Mouse (Mus musculus) liver, embryonic 16.5 days (tissue): ENCODE measurements around the gene Cxcl3. TPM values are rescaled to one million over a fixed set of nuclear protein-coding genes. Genes with fewer than 3 reads are reported as not detected.

Source experiments
- ATAC-seq: fragments of 200-750 bp; cut with Nextera tagmentation; 2 replicates; pipeline ENCODE4 v1.8.0; 2017; ENCODE audit warnings: low read depth, mild to moderate bottlenecking, moderate number of reproducible peaks, moderate library complexity
- H3K27ac ChIP-seq: fragments of 300-500 bp; sonication (generic); 2 replicates; pipeline ENCODE4 v1.5.1; 2014; ENCODE audit warnings: mild to moderate bottlenecking, low read length
- H3K27me3 ChIP-seq: fragments of 300-500 bp; sonication (generic); 2 replicates; pipeline ENCODE4 v1.6.1; 2014; ENCODE audit warnings: low read depth, low read length, mixed read lengths; ENCODE audit not compliant: control insufficient read depth, insufficient read depth
- H3K36me3 ChIP-seq: fragments of 300-500 bp; sonication (generic); 2 replicates; pipeline ENCODE4 v1.6.1; 2014; ENCODE audit warnings: mild to moderate bottlenecking; ENCODE audit not compliant: control insufficient read depth, insufficient read depth
- H3K4me1 ChIP-seq: fragments of 300-500 bp; sonication (generic); 2 replicates; pipeline ENCODE4 v1.6.1; 2014; ENCODE audit warnings: low read depth, low read length, mixed read lengths; ENCODE audit not compliant: control insufficient read depth
- H3K4me2 ChIP-seq: fragments of 300-500 bp; sonication (generic); 2 replicates; pipeline ENCODE4 v1.6.1; 2014; ENCODE audit warnings: low read depth, low read length, mixed read lengths
- H3K4me3 ChIP-seq: fragments of 300-500 bp; sonication (generic); 2 replicates; pipeline ENCODE4 v1.5.1; 2014; ENCODE audit warnings: low read depth, mild to moderate bottlenecking, low read length
- H3K9ac ChIP-seq: fragments of 300-500 bp; sonication (generic); 2 replicates; pipeline ENCODE4 v1.6.1; 2014; ENCODE audit warnings: low read depth, low read length
- H3K9me3 ChIP-seq: fragments of 300-500 bp; sonication (generic); replicated peaks from 2 replicates; pipeline ENCODE4 v1.6.1; 2016; ENCODE audit warnings: low read length; ENCODE audit not compliant: control insufficient read depth
- WGBS: fragments of 180-500 bp; shearing (Covaris S2); extraction: QIAGEN DNeasy Blood & Tissue Kit; methylation state at CpG from one replicate; pipeline ENCODE4 v1.1.7; 2014; ENCODE audit not compliant: insufficient replicate concordance; 5-methylcytosine and 5-hydroxymethylcytosine counted together
- microRNA-seq: library from miRNA; unstranded; fragments of <30 nt; microRNA quantifications from one replicate; pipeline ENCODE4, GENCODE M21; 2016
- polyA plus RNA-seq: library from polyadenylated mRNA; unstranded; fragments of >200 nt; fragmentation: Nextera tagmentation; extraction: Ambion mirVana; gene quantifications from 2 replicates; pipeline ENCODE4 v1.2.1, GENCODE M21; 2015

Gene Cxcl3
- polyA plus RNA-seq, 1 experiment from 2014 or later, result not detected

DNA sequence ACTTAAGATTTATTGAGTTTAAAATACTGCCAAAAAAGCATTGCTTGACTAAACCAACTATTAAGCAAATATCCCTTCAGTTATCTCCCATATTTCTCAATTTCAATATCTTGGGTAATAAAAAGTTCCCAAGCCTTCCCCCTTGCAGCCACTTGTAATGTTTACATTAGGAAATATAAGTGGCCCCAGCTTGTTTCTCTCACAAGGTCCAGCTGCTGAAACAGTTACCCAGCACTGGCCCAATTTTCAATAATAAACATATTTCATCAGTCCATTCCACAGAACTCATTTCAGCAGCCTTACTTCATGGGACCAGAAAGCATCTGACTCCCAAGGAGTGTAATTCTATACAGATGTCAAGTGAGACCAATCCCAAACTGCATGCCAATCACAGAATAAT is 33.9 kb downstream of the Cxcl3 start:
- Histone ChIP-seq H3K27ac (no peak overlapping the region), H3K9me3 (no peaks in the 10 kb centered on the region), H3K9ac (no peak overlapping the region), H3K4me2 (no peak overlapping the region), H3K27me3 (no peaks in the 10 kb centered on the region), H3K36me3 (no peaks in the 10 kb centered on the region), H3K4me1 (no peaks in the 10 kb centered on the region), H3K4me3 (no peak overlapping the region)
- ATAC-seq, result no peak

- Histone ChIP-seq H3K9ac (no peak overlapping the region), H3K36me3 (no peaks in the 10 kb centered on the region), H3K27ac (no peak overlapping the region), H3K4me1 (no peaks in the 10 kb centered on the region), H3K4me3 (no peak overlapping the region), H3K4me2 (no peak overlapping the region), H3K27me3 (no peaks in the 10 kb centered on the region), H3K9me3 (no peaks in the 10 kb centered on the region)
- WGBS, result 58% methylated on average over 11 of the region's 11 CpGs
- ATAC-seq, result no peak
These were observed 46.4 kb downstream of the Cxcl3 start for GRCm38 (mm10) chr5:90832145-90832767.

DNA sequence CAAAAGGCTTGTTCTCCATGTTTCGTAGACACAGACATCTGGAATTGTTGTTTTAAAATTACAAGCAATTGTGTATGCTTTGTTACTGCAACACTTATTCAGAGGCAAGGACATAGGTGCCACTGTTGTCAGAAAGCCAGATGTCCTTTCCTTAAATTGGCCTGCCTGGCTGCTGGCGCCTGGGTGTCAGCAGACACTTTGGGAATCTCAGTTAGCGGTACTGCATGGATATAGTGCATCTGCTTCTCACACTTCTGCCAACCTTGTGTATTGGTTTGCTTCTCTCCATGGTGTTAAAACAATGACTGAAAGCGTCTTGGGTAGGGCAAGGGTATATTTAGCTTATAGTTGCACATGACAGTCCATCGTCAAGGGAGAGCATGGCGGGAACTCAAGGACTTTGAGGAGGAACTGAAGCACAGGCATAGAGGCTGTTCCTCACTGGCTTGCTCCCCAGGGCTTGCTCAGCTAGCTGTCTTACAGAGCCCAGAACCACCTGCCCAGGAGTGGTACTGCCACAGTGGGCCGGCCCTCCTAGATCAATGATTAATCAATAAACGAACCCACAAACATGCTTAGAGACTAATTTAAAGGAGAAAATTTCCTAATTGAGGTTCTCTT is 47.0 kb downstream of the Cxcl3 start:
- ATAC-seq, result no peak
- Histone ChIP-seq H3K4me2 (no peak overlapping the region), H3K9ac (no peak overlapping the region), H3K27ac (no peak overlapping the region), H3K4me3 (no peak overlapping the region), H3K4me1 (no peaks in the 10 kb centered on the region), H3K9me3 (no peaks in the 10 kb centered on the region), H3K27me3 (no peaks in the 10 kb centered on the region), H3K36me3 (no peaks in the 10 kb centered on the region)
- WGBS, result 71% methylated on average over 8 of the region's 8 CpGs

DNA sequence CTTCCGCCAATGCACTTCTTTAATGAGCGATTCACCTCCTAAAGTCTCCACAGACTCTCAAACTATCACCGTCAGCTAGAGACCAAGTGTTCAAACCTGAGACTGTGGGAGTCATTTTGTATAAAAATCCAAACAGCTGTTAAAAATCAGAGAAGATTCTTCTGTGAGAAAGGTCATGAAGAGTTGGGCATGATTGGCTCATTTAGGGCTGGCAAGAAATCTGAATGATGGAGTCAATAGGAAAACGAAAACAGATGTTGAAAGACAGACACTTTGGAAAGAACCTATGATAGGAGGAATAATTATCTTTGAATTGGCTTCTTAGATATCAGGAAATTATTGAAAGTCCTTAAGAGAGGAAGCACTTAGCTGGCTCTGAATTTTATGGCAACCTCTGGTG is 48.5 kb downstream of the Cxcl3 start:
- no peaks in the 10 kb centered on the region for H3K27me3 ChIP-seq
- H3K9ac ChIP-seq, result no peak overlapping the region
- H3K4me3 ChIP-seq, result no peak overlapping the region
- no peaks in the 10 kb centered on the region for H3K9me3 ChIP-seq
- 63% methylated on average over 4 of the region's 4 CpGs for WGBS
- no peak overlapping the region for H3K27ac ChIP-seq
- no peak overlapping the region for H3K4me2 ChIP-seq
- H3K4me1 ChIP-seq, result no peaks in the 10 kb centered on the region
- ATAC-seq, result no peak
- no peaks in the 10 kb centered on the region for H3K36me3 ChIP-seq

GRCm38 (mm10) chr5:90838582-90838981 is 52.7 kb downstream of the Cxcl3 start:
- Histone ChIP-seq H3K4me3 (no peak overlapping the region), H3K36me3 (no peaks in the 10 kb centered on the region), H3K4me2 (no peak overlapping the region), H3K27ac (no peak overlapping the region), H3K9ac (no peak overlapping the region), H3K9me3 (no peaks in the 10 kb centered on the region), H3K27me3 (no peaks in the 10 kb centered on the region), H3K4me1 (no peaks in the 10 kb centered on the region)
- ATAC-seq, result no peak
- 63% methylated on average over 5 of the region's 5 CpGs for WGBS

Small RNAs within 50 kb of the gene (microRNA-seq; reads per million reads assigned to microRNA genes)
- not detected for gene Gm24322

Other genes with a start within 250 kb of the Cxcl3 start
- gene 5830473C10Rik, start 225.0 kb upstream of the Cxcl3 start, polyA plus RNA-seq, result 1.5 and 1.8 TPM in 2 replicates
- gene Rassf6, start 145.4 kb upstream of the Cxcl3 start, polyA plus RNA-seq, result 5.8 and 6.7 TPM in 2 replicates
- 0.51 and 0.60 TPM in 2 replicates for gene Cxcl5, start 26.7 kb upstream of the Cxcl3 start, polyA plus RNA-seq
- 133 and 149 TPM in 2 replicates for gene Ppbp, start 17.6 kb upstream of the Cxcl3 start, polyA plus RNA-seq
- gene Pf4, start 13.7 kb upstream of the Cxcl3 start, polyA plus RNA-seq, result 272 and 275 TPM in 2 replicates
- gene Cxcl15, start 8.4 kb downstream of the Cxcl3 start, polyA plus RNA-seq, result not detected in 2 replicates
- gene Cxcl1, start 105.1 kb downstream of the Cxcl3 start, polyA plus RNA-seq, result 1.4 and 1.5 TPM in 2 replicates
- gene Cxcl2, start 117.8 kb downstream of the Cxcl3 start, polyA plus RNA-seq, result not detected in 2 replicates
- gene Mthfd2l, start 145.0 kb downstream of the Cxcl3 start, polyA plus RNA-seq, result 4.8 and 5.8 TPM in 2 replicates
- 0.05 TPM in 1 of 2 replicates, not detected in the other for gene Epgn, start 241.4 kb downstream of the Cxcl3 start, polyA plus RNA-seq